Mouse (Mus musculus) adrenal gland, postnatal 4 days (tissue): Measurements from ENCODE around the gene Hdac2. TPM values are rescaled to one million over a fixed set of nuclear protein-coding genes. Genes with fewer than 3 reads are reported as not detected.

Experiments
- total RNA-seq, 2 experiments: library from RNA; stranded (reverse); gene quantifications; 2 replicates each; pipeline ENCODE4 v1.2.3; 2021

Hdac2 gene
- total RNA-seq, 2 experiments from 2014 or later, result 114 to 115 TPM

Other genes with a start within 250 kb of the Hdac2 start
- gene Marcks, start 164.4 kb downstream of the Hdac2 start, total RNA-seq, result 100 to 1,000 TPM; 205 to 211 TPM